Mouse (Mus musculus): ENCODE measurements around the gene Thyn1.

The Thyn1 gene

GRCm38 (mm10) chr9:26999461-27000395 is at the start of gene Thyn1, which contains the start of gene Acad8:
Gene Thyn1 (plus strand): TSS chr9:26999710.
Gene Acad8 (minus strand): TSS chr9:26999566.
- DNase-seq = peak; percentile 99

GRCm38 (mm10) chr9:26977754-26978153 is 21.8 kb upstream of the Thyn1 start:
- no peak for DNase-seq

- DNase-seq = no peak
Observed at GRCm38 (mm10) chr9:26978776-26979175, 20.7 kb upstream of the Thyn1 start.

GRCm38 (mm10) chr9:26985090-26985613 is 14.4 kb upstream of the Thyn1 start:
- no peak for DNase-seq

GRCm38 (mm10) chr9:26985668-26986277 is 13.7 kb upstream of the Thyn1 start:
- no peak for DNase-seq

GRCm38 (mm10) chr9:26990181-26990580 is 9.3 kb upstream of the Thyn1 start:
- DNase-seq = no peak

GRCm38 (mm10) chr9:26993118-26993517 is 6.4 kb upstream of the Thyn1 start:
- DNase-seq = no peak

- DNase-seq = no peak
Observed at GRCm38 (mm10) chr9:26993900-26994299, 5.6 kb upstream of the Thyn1 start.

- DNase-seq = no peak
Observed at GRCm38 (mm10) chr9:26997062-26997461, 2.4 kb upstream of the Thyn1 start.

GRCm38 (mm10) chr9:26997501-26997900 is 2.0 kb upstream of the Thyn1 start:
- no peak for DNase-seq

- no peak for DNase-seq
Observed at GRCm38 (mm10) chr9:26998669-26999460, 645 bp upstream of the Thyn1 start.

GRCm38 (mm10) chr9:27005231-27005630 is 5.7 kb downstream of the Thyn1 start:
- DNase-seq = no peak

GRCm38 (mm10) chr9:27005933-27006332 is 6.4 kb downstream of the Thyn1 start:
- DNase-seq = no peak

GRCm38 (mm10) chr9:27006866-27007265 is 7.4 kb downstream of the Thyn1 start:
- no peak for DNase-seq

GRCm38 (mm10) chr9:27009231-27009630 is 9.7 kb downstream of the Thyn1 start:
- no peak for DNase-seq

- no peak for DNase-seq
Observed at GRCm38 (mm10) chr9:27011572-27011971, 12.1 kb downstream of the Thyn1 start.

- no peak for DNase-seq
Observed at GRCm38 (mm10) chr9:27018961-27019360, 19.5 kb downstream of the Thyn1 start.

- no peak for DNase-seq
Observed at GRCm38 (mm10) chr9:27023681-27024080, 24.2 kb downstream of the Thyn1 start.

- no peak for DNase-seq
Observed at GRCm38 (mm10) chr9:27026708-27027107, 27.2 kb downstream of the Thyn1 start.

GRCm38 (mm10) chr9:27029022-27029827 is 29.7 kb downstream of the Thyn1 start:
- peak; percentile 57 for DNase-seq

GRCm38 (mm10) chr9:27029828-27030762 is 30.6 kb downstream of the Thyn1 start, which contains the start of the genes Vps26b and Ncapd3:
Gene Vps26b (minus strand): TSS chr9:27030065.
Gene Ncapd3 (plus strand): TSS chr9:27030175.
- DNase-seq = peak; percentile 98

Data from retina, postnatal 1 day (tissue).